Mouse (Mus musculus): Measurements from ENCODE around the gene Tab1. TPM values are rescaled to one million over a fixed set of nuclear protein-coding genes. Genes with fewer than 3 reads are reported as not detected.

Gene Tab1
- polyA plus RNA-seq, 1 experiment from 2014 or later = 34.6 TPM

DNA sequence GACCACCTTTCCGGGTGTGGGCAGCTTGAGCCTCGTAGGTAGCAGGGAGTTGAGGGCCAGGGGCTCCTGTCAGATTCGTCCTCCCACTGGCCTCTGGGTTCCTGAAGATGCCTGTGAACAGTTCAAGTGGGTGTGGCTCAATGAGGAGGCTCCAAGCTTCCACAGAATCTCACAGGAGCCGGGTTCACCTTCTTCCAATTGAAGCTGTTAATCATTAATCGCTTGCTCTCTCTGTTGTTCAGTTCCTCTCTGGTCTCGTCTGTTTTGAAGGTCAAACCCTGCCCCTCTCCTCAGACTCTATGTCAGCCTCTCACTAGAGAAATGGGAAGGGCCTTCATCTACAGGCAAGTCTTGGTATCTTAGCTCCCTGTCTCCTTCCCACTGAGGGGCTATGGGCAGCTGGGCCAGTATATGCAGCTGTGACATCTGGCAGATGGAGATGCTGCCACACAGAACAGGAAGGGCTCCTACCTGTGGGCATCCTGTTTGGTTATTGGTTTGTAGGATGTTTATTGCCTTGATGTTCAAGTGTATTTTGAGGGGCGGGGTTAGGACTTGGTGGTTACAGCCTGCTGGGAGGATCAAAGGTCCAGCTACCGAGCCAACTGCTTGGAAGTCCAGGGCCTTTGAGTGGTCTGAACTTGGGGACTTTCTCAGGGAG is 58.8 kb downstream of the Tab1 start:
- Histone ChIP-seq H3K9me3 (no peaks in the 10 kb centered on the region), H3K4me3 (no peak overlapping the region), H3K9ac (no peak overlapping the region), H3K27ac (no peak overlapping the region), H3K36me3 (no peaks in the 10 kb centered on the region), H3K4me2 (no peak overlapping the region), H3K27me3 (no peaks in the 10 kb centered on the region), H3K4me1 (peaks cover 10% of the 10 kb centered on the region)
- WGBS = 61% methylated on average over 8 of the region's 8 CpGs
- no peak for ATAC-seq (ENCODE audit: borderline replicate concordance, extremely low read depth, low FRiP score, low TSS enrichment)

DNA sequence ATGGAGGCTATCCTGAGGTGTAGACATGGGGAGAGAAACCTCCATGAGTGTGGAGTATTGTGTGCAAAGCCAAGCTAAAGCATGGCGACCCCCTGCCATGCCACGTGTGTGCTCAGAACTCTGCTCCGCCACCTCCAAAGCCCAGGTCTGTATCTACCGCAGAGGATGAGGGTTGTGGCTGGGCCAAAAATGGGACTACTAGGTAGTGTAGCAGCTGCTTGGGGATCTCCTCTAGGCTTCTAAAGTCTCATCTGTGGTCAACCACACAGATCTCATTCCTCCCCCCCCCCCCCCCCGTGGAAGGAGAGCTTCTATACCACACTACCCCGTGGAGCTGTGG is 59.3 kb downstream of the Tab1 start:
- WGBS = 89% methylated on average over 5 of the region's 6 CpGs
- H3K4me1 ChIP-seq = peaks cover 10% of the 10 kb centered on the region
- H3K36me3 ChIP-seq = no peaks in the 10 kb centered on the region
- H3K9ac ChIP-seq = no peak overlapping the region
- H3K27me3 ChIP-seq = no peaks in the 10 kb centered on the region
- no peak for ATAC-seq (ENCODE audit: borderline replicate concordance, extremely low read depth, low FRiP score, low TSS enrichment)
- no peaks in the 10 kb centered on the region for H3K9me3 ChIP-seq
- no peak overlapping the region for H3K4me3 ChIP-seq
- no peak overlapping the region for H3K4me2 ChIP-seq
- no peak overlapping the region for H3K27ac ChIP-seq

DNA sequence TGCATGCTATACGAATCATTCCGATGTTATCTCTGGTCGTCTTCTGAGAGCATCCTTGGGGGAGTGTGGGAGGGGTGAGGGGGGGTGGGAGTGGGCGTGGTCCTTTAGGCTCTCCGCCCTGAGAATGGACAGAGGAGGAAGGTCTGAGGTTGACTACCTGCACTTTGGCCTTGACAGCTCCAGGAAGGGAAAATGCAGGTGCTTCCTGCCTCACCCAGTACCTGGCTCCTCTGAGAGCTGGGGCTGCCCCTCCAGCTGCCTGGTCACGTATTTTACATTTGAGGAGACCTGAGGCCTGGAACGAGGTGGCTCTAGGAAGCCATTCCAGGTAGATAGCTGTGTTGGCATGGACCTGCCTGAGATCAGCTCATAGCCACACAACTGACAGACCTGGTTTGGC is 59.9 kb downstream of the Tab1 start:
- 67% methylated on average over 7 of the region's 7 CpGs for WGBS

DNA sequence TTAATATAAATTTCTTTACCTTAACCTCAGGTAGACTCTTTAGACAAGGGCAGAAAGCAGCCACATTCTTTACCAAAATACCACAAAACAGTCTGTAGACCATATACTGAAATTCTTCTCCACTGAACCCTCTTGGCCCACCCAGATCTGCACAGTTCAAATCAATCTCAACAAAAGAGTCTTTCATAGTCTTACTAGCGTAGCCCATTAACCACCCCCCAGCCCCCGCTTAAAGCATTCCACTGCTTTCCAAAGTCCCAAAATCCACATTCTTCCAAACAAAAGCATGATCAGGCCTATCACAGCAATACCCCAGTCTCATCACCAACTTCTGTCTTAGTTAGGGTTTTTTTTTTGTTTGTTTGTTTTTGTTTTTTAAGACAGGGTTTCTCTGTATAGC is 66.6 kb downstream of the Tab1 start:
- H3K36me3 ChIP-seq = no peaks in the 10 kb centered on the region
- ATAC-seq (ENCODE audit: borderline replicate concordance, extremely low read depth, low FRiP score, low TSS enrichment) = no peak
- 71% methylated on average over 2 of the region's 2 CpGs for WGBS
- H3K9me3 ChIP-seq = no peaks in the 10 kb centered on the region
- H3K4me2 ChIP-seq = no peak overlapping the region
- no peak overlapping the region for H3K27ac ChIP-seq
- no peak overlapping the region for H3K4me3 ChIP-seq
- H3K9ac ChIP-seq = no peak overlapping the region
- no peaks in the 10 kb centered on the region for H3K27me3 ChIP-seq
- no peaks in the 10 kb centered on the region for H3K4me1 ChIP-seq

More for the DNA sequence above, 59.9 kb downstream of the Tab1 start:
- Histone ChIP-seq H3K4me2 (no peak overlapping the region), H3K27me3 (no peaks in the 10 kb centered on the region), H3K4me3 (no peak overlapping the region), H3K4me1 (peaks cover 10% of the 10 kb centered on the region), H3K36me3 (no peaks in the 10 kb centered on the region), H3K27ac (no peak overlapping the region), H3K9me3 (no peaks in the 10 kb centered on the region), H3K9ac (no peak overlapping the region)
- no peak for ATAC-seq (ENCODE audit: borderline replicate concordance, extremely low read depth, low FRiP score, low TSS enrichment)

DNA sequence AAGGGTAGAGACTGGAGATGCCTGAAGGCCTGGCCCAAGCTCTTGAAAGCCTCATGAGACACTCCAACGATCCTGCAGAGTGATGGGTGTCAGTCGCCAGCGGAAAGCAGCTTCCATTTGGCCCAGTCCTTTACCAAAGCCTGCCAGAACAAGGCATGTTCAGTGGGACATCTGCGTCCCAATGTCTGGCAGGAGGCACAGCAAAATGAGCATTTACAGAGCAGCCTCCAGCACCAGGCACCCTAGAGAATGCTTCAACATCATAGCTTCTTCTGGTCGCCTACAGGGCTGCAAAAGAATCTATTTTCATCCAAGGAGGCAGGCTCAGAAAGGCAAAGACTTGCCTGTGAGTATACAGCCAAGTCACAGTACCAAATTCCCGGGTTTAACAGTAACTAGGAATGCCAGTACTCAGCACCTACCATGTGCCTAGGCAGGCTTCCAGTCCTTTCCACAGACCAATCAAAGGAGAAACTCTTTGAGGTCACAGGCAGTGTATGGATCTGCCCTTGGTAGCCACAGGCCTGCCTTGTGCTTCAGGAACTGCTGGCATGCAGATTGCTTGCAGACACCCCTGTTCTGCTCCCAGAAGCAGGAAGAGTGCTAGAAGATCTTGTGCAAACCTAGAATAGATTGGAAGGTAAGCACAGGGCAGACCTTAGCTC is 69.3 kb downstream of the Tab1 start:
- H3K27me3 ChIP-seq = no peaks in the 10 kb centered on the region
- H3K4me1 ChIP-seq = no peaks in the 10 kb centered on the region
- WGBS = 71% methylated on average over 6 of the region's 6 CpGs
- H3K4me3 ChIP-seq = no peak overlapping the region
- H3K27ac ChIP-seq = no peak overlapping the region
- no peaks in the 10 kb centered on the region for H3K9me3 ChIP-seq
- H3K36me3 ChIP-seq = no peaks in the 10 kb centered on the region
- no peak for ATAC-seq (ENCODE audit: borderline replicate concordance, extremely low read depth, low FRiP score, low TSS enrichment)
- no peak overlapping the region for H3K9ac ChIP-seq
- H3K4me2 ChIP-seq = no peak overlapping the region

DNA sequence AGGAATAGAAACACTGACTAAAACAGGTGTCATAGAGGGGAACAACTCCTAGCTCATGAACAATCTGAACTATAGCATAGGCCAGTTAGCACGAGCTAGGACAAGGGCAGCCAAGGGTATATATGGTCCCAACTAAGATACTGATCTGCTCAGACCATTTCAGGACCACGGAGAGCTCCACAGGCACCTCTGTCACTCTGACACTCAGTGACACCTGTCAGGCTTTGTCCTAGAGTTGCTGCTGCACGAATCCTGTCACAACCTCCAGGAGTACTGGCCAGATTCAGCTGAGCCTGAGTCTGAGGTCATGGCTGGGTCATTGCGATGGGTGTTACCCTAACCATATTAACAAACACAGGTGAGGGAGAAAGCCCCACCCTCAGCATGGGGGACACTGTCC is 70.5 kb downstream of the Tab1 start:
- H3K36me3 ChIP-seq = no peaks in the 10 kb centered on the region
- H3K4me2 ChIP-seq = no peak overlapping the region
- ATAC-seq (ENCODE audit: borderline replicate concordance, extremely low read depth, low FRiP score, low TSS enrichment) = no peak
- H3K4me1 ChIP-seq = no peaks in the 10 kb centered on the region
- H3K9me3 ChIP-seq = no peaks in the 10 kb centered on the region
- 29% methylated on average over 4 of the region's 4 CpGs for WGBS
- H3K27ac ChIP-seq = no peak overlapping the region
- no peak overlapping the region for H3K4me3 ChIP-seq
- H3K27me3 ChIP-seq = no peaks in the 10 kb centered on the region
- no peak overlapping the region for H3K9ac ChIP-seq

DNA sequence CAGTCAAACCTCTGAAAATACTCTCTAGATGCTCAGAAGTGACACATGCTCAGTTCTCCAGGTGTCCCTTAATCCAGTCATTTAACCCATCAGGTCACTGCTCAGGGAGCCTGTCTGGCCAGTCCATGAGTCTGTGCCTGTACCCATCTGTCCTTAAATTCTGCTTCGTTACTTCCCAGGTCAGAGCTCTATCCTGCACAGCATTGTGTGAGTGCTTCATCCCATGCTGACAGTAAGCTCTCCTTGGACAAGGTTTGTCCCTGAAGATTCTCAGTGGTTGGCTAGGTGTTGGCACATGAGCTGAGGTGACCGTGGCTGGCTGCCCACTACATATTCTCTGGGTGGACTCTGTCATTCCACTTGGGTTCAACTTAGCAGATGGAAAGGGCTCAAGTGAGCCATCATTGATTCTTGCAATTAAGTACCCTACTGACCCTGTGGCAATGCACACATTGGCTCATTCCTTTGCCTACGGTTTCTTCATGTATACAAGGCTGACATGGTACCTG is 73.2 kb downstream of the Tab1 start:
- ATAC-seq (ENCODE audit: borderline replicate concordance, extremely low read depth, low FRiP score, low TSS enrichment) = no peak
- WGBS = 83% methylated on average over 3 of the region's 3 CpGs
- Histone ChIP-seq H3K27ac (no peak overlapping the region), H3K4me2 (no peak overlapping the region), H3K27me3 (no peaks in the 10 kb centered on the region), H3K9ac (no peak overlapping the region), H3K4me1 (no peaks in the 10 kb centered on the region), H3K4me3 (no peak overlapping the region), H3K36me3 (no peaks in the 10 kb centered on the region), H3K9me3 (no peaks in the 10 kb centered on the region)

DNA sequence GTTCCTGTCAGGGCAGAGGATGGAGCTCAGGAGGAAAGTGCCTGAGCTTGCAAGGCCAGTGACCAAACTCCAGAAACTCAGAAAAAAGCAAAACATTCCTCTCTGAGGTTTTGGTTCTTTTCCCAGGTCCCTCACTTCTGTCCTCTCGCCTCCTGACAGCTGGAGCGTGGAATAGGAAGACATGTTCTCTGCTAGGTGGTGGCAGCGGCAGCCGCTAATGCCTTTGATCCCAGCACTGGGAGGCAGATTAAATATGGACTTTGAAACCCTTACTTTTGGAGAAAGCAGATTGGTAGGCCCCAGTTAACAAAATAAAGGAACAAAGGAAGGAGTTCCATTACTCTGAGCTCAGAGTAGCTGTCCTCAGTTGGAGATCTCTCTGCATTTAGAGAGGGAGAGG is 75.5 kb downstream of the Tab1 start:
- no peaks in the 10 kb centered on the region for H3K27me3 ChIP-seq
- no peak overlapping the region for H3K27ac ChIP-seq
- no peak overlapping the region for H3K9ac ChIP-seq
- H3K9me3 ChIP-seq = no peaks in the 10 kb centered on the region
- 32% methylated on average over 4 of the region's 4 CpGs for WGBS
- peaks cover 4% of the 10 kb centered on the region; the same call in 1 of the 2 replicates for H3K36me3 ChIP-seq
- no peak overlapping the region for H3K4me3 ChIP-seq
- no peak overlapping the region for H3K4me2 ChIP-seq
- no peak for ATAC-seq (ENCODE audit: borderline replicate concordance, extremely low read depth, low FRiP score, low TSS enrichment)
- no peaks in the 10 kb centered on the region for H3K4me1 ChIP-seq

Other genes with a start within 250 kb of the Tab1 start
- gene Apobec3, start 241.5 kb upstream of the Tab1 start, polyA plus RNA-seq (2015; fragmentation: Nextera tagmentation; extraction: Ambion mirVana) = 30.0 and 38.5 TPM in 2 replicates
- 2.4 and 2.8 TPM in 2 replicates for gene Cbx7, start 162.0 kb upstream of the Tab1 start, polyA plus RNA-seq (2015; fragmentation: Nextera tagmentation; extraction: Ambion mirVana)
- gene Pdgfb, start 118.2 kb upstream of the Tab1 start, polyA plus RNA-seq (2015; fragmentation: Nextera tagmentation; extraction: Ambion mirVana) = 8.4 TPM in 2 replicates
- gene Syngr1, start 41.8 kb upstream of the Tab1 start, polyA plus RNA-seq (2015; fragmentation: Nextera tagmentation; extraction: Ambion mirVana) = 18.8 and 20.6 TPM in 2 replicates
- 1,053 and 1,095 TPM in 2 replicates for gene Rpl3, start 41.3 kb upstream of the Tab1 start, polyA plus RNA-seq (2015; fragmentation: Nextera tagmentation; extraction: Ambion mirVana)
- gene Mgat3, start 40.6 kb downstream of the Tab1 start, polyA plus RNA-seq (2015; fragmentation: Nextera tagmentation; extraction: Ambion mirVana) = 4.9 and 5.2 TPM in 2 replicates
- 28.4 and 28.9 TPM in 2 replicates for gene Mief1, start 100.9 kb downstream of the Tab1 start, polyA plus RNA-seq (2015; fragmentation: Nextera tagmentation; extraction: Ambion mirVana)
- gene AC140267.1, start 102.7 kb downstream of the Tab1 start, polyA plus RNA-seq (2015; fragmentation: Nextera tagmentation; extraction: Ambion mirVana) = not detected in 2 replicates
- gene Atf4, start 122.1 kb downstream of the Tab1 start, polyA plus RNA-seq (2015; fragmentation: Nextera tagmentation; extraction: Ambion mirVana) = 121 and 124 TPM in 2 replicates
- 47.1 and 51.8 TPM in 2 replicates for gene Rps19bp1, start 131.2 kb downstream of the Tab1 start, polyA plus RNA-seq (2015; fragmentation: Nextera tagmentation; extraction: Ambion mirVana)
- gene Cacna1i, start 154.1 kb downstream of the Tab1 start, polyA plus RNA-seq (2015; fragmentation: Nextera tagmentation; extraction: Ambion mirVana) = not detected in 2 replicates